In genomic region chrX:151047431-151048058, GRCm38 (mm10) we compare ENCODE assay signal across 8 mouse cellular contexts. TPM values are rescaled to one million over a fixed set of nuclear protein-coding genes. Genes with fewer than 3 reads are reported as not detected.
DNase-seq lines count a peak whose midpoint lies in the region; ATAC-seq and TF ChIP-seq lines count a peak whose summit lies in the region.

No protein-coding gene starts in this region.

- WGBS in hindbrain, embryonic 16.5 days: 18% methylated on average over 17 of the region's 56 CpGs
- 24% methylated on average over 53 of the region's 56 CpGs for WGBS in limb, embryonic 15.5 days
- WGBS in neural tube, embryonic 13.5 days: 25% methylated on average over 52 of the region's 56 CpGs

- no peaks in the 10 kb centered on the region for H3K36me3 ChIP-seq in hindbrain, embryonic 16.5 days (ENCODE audit: control insufficient read depth, insufficient read depth, low read length)
- no peaks in the 10 kb centered on the region for H3K36me3 ChIP-seq in limb, embryonic 15.5 days
- no peaks in the 10 kb centered on the region for H3K36me3 ChIP-seq in neural tube, embryonic 13.5 days

- H3K4me1 ChIP-seq in hindbrain, embryonic 16.5 days (ENCODE audit: control insufficient read depth, insufficient read depth, low read depth, low read length): peaks cover 14% of the 10 kb centered on the region
- H3K4me1 ChIP-seq in limb, embryonic 15.5 days: peaks cover 16% of the 10 kb centered on the region
- peaks cover 28% of the 10 kb centered on the region for H3K4me1 ChIP-seq in neural tube, embryonic 13.5 days (replicated peaks)

- H3K4me3 ChIP-seq in gastrocnemius, adult 2 months: peak overlapping the region; percentile 86
- peak overlapping the region; percentile 69 for H3K4me3 ChIP-seq in hindbrain, embryonic 16.5 days (ENCODE audit: low read length)
- peak overlapping the region; percentile 63 for H3K4me3 ChIP-seq in limb, embryonic 15.5 days
- peak overlapping the region; percentile 67 for H3K4me3 ChIP-seq in neural tube, embryonic 13.5 days

- H3K9me3 ChIP-seq in hindbrain, embryonic 16.5 days (ENCODE audit: control insufficient read depth, low read length): no peaks in the 10 kb centered on the region
- H3K9me3 ChIP-seq in limb, embryonic 15.5 days: no peaks in the 10 kb centered on the region; the same call in 1 of the 2 replicates
- H3K9me3 ChIP-seq in neural tube, embryonic 13.5 days: no peaks in the 10 kb centered on the region

- H3K27me3 ChIP-seq in hindbrain, embryonic 16.5 days (replicated peaks; ENCODE audit: control insufficient read depth, insufficient read depth, low read length): no peaks in the 10 kb centered on the region
- H3K27me3 ChIP-seq in limb, embryonic 15.5 days: no peaks in the 10 kb centered on the region
- no peaks in the 10 kb centered on the region for H3K27me3 ChIP-seq in neural tube, embryonic 13.5 days

- H3K4me2 ChIP-seq in hindbrain, embryonic 16.5 days (ENCODE audit: low read length): peak overlapping the region; percentile 79
- peak overlapping the region; percentile 49 for H3K4me2 ChIP-seq in limb, embryonic 15.5 days
- peak overlapping the region; percentile 70 for H3K4me2 ChIP-seq in neural tube, embryonic 13.5 days

- peak overlapping the region; percentile 76 for H3K27ac ChIP-seq in gastrocnemius, adult 2 months
- peak overlapping the region; percentile 92 for H3K27ac ChIP-seq in hindbrain, embryonic 16.5 days (ENCODE audit: low read depth, low read length)
- peak overlapping the region; percentile 93 for H3K27ac ChIP-seq in limb, embryonic 15.5 days
- H3K27ac ChIP-seq in neural tube, embryonic 13.5 days (replicated peaks): peak overlapping the region; percentile 92

- peak; percentile 73 for ATAC-seq in hindbrain, embryonic 16.5 days
- peak; percentile 36; the same call in 1 of the 2 replicates for ATAC-seq in limb, embryonic 15.5 days (ENCODE audit: insufficient number of reproducible peaks, low FRiP score, low TSS enrichment, low read depth)
- peak; percentile 68 for ATAC-seq in neural tube, embryonic 13.5 days (ENCODE audit: low read depth)

- DNase-seq in urinary bladder, adult 2 months (ENCODE audit: low spot score): peak; percentile 36
- no peak for DNase-seq in urinary bladder, postnatal 4 days (ENCODE audit: low spot score in 2 of 2)
- DNase-seq in cerebellum, adult 9-10 months: peak; percentile 38
- peak; percentile 65 for DNase-seq in gastrocnemius, adult 2 months
- DNase-seq in retina, embryonic 14.5 days (ENCODE audit: low spot score): no peak

- peak overlapping the region; percentile 83 for H3K9ac ChIP-seq in hindbrain, embryonic 16.5 days (ENCODE audit: low read depth, low read length)
- peak overlapping the region; percentile 74 for H3K9ac ChIP-seq in limb, embryonic 15.5 days
- peak overlapping the region; percentile 87 for H3K9ac ChIP-seq in neural tube, embryonic 13.5 days

- intact Hi-C loops in gastrocnemius, adult 2 months (cut with DNase I): loop anchor here (5.0 kb wide), 1 partner anchor 50 kb away; the partner anchor contains the start of gene Tsr2

- no peak for TF ChIP-seq CTCF in gastrocnemius, adult 2 months (IDR thresholded peaks at IDR 0.05)

RNA-seq across cellular contexts. Expression of gene Fgd1, which starts 1.6 kb away (rescaled TPM):
- 8.5 and 11.5 TPM in 2 replicates for polyA plus RNA-seq in urinary bladder, adult 2 months (2012; rRNA removed)
- total RNA-seq in gastrocnemius, adult 2 months (2021): 1 to 10 TPM; 1.3 to 2.1 TPM
- polyA plus RNA-seq in hindbrain, embryonic 16.5 days (2015; fragmentation: Nextera tagmentation; extraction: Ambion mirVana): 12.8 and 15.6 TPM in 2 replicates
- polyA plus RNA-seq in limb, embryonic 15.5 days (2015; fragmentation: Nextera tagmentation; extraction: Ambion mirVana): 10.0 and 11.5 TPM in 2 replicates
- polyA plus RNA-seq in neural tube, embryonic 13.5 days (2015; fragmentation: Nextera tagmentation; extraction: Ambion mirVana): 10.9 and 11.8 TPM in 2 replicates

RNA-seq across cellular contexts. Expression of gene Gnl3l, which starts 30.4 kb away (rescaled TPM):
- polyA plus RNA-seq in urinary bladder, adult 2 months (2012; rRNA removed): 16.9 and 19.6 TPM in 2 replicates
- 10 to 100 TPM; 37.0 to 49.5 TPM for total RNA-seq in gastrocnemius, adult 2 months (2021)
- polyA plus RNA-seq in hindbrain, embryonic 16.5 days (2015; fragmentation: Nextera tagmentation; extraction: Ambion mirVana): 80.7 and 80.9 TPM in 2 replicates
- polyA plus RNA-seq in limb, embryonic 15.5 days (2015; fragmentation: Nextera tagmentation; extraction: Ambion mirVana): 24.3 and 25.8 TPM in 2 replicates
- polyA plus RNA-seq in neural tube, embryonic 13.5 days (2015; fragmentation: Nextera tagmentation; extraction: Ambion mirVana): 70.7 and 74.4 TPM in 2 replicates

RNA-seq across cellular contexts. Expression of gene Tsr2, which starts 48.8 kb away (rescaled TPM):
- 24.1 and 25.0 TPM in 2 replicates for polyA plus RNA-seq in urinary bladder, adult 2 months (2012; rRNA removed)
- total RNA-seq in gastrocnemius, adult 2 months (2021): 1 to 10 TPM; 7.6 to 9.0 TPM
- polyA plus RNA-seq in hindbrain, embryonic 16.5 days (2015; fragmentation: Nextera tagmentation; extraction: Ambion mirVana): 38.7 and 39.1 TPM in 2 replicates
- polyA plus RNA-seq in limb, embryonic 15.5 days (2015; fragmentation: Nextera tagmentation; extraction: Ambion mirVana): 34.4 and 35.8 TPM in 2 replicates
- 35.6 and 38.0 TPM in 2 replicates for polyA plus RNA-seq in neural tube, embryonic 13.5 days (2015; fragmentation: Nextera tagmentation; extraction: Ambion mirVana)

Comparison
In these comparisons a context has a peak if more than half of its experiments do, and no peak if none do; other contexts are left out.
1. DNase-seq: peak in urinary bladder, adult 2 months (single experiment), cerebellum, adult 9-10 months (single experiment) and gastrocnemius, adult 2 months (single experiment); none in urinary bladder, postnatal 4 days (0 of 2) and retina, embryonic 14.5 days (single experiment).
2. Peak in every context shown above with its lines, with median percentiles within 50 percentile points of each other: H3K27ac ChIP-seq, H3K4me3 ChIP-seq, ATAC-seq, H3K4me2 ChIP-seq and H3K9ac ChIP-seq.